Mouse (Mus musculus) hindbrain, embryonic 16.5 days (tissue): ENCODE data around the gene Dr1. TPM values are rescaled to one million over a fixed set of nuclear protein-coding genes. Genes with fewer than 3 reads are reported as not detected.

Experiments
- polyA plus RNA-seq: library from polyadenylated mRNA; unstranded; fragments of >200 nt; fragmentation: Nextera tagmentation; extraction: Ambion mirVana; gene quantifications from 2 replicates; pipeline ENCODE4 v1.2.1, GENCODE M21; 2015

Gene Dr1
- polyA plus RNA-seq, 1 experiment from 2014 or later = 41.7 TPM

Other genes with a start within 250 kb of the Dr1 start
- 76.4 and 88.7 TPM in 2 replicates for gene Mtf2, start 203.2 kb upstream of the Dr1 start, polyA plus RNA-seq
- 25.1 and 30.3 TPM in 2 replicates for gene Tmed5, start 136.3 kb upstream of the Dr1 start, polyA plus RNA-seq
- gene Ccdc18, start 136.0 kb upstream of the Dr1 start, polyA plus RNA-seq = 2.7 and 3.1 TPM in 2 replicates
- gene Pigg, start 43.7 kb downstream of the Dr1 start, polyA plus RNA-seq = 5.1 and 5.3 TPM in 2 replicates
- 3.2 and 3.6 TPM in 2 replicates for gene Gm42517, start 99.0 kb downstream of the Dr1 start, polyA plus RNA-seq
- gene Pde6b, start 119.5 kb downstream of the Dr1 start, polyA plus RNA-seq = 0.30 TPM in 1 of 2 replicates, not detected in the other
- 329 and 384 TPM in 2 replicates for gene Atp5k, start 165.6 kb downstream of the Dr1 start, polyA plus RNA-seq
- 0.20 and 0.29 TPM in 2 replicates for gene Mfsd7a, start 180.0 kb downstream of the Dr1 start, polyA plus RNA-seq
- gene Pcgf3, start 192.3 kb downstream of the Dr1 start, polyA plus RNA-seq = 20.2 and 22.8 TPM in 2 replicates